Mouse (Mus musculus): ENCODE results near the gene Scg5. TPM values are rescaled to one million over a fixed set of nuclear protein-coding genes. Genes with fewer than 3 reads are reported as not detected.

The Scg5 gene
- polyA plus RNA-seq, 1 experiment from 2014 or later, result 188 TPM

GRCm38 (mm10) chr2:113828086-113828942 is 607 bp downstream of the Scg5 start:
- H3K9me3 ChIP-seq, result no peaks in the 10 kb centered on the region
- H3K4me3 ChIP-seq (replicated peaks), result peak overlapping the region; percentile 59
- H3K36me3 ChIP-seq, result peaks cover 17% of the 10 kb centered on the region
- no peaks in the 10 kb centered on the region for H3K27me3 ChIP-seq
- peak overlapping the region; percentile 95 for H3K27ac ChIP-seq
- peak overlapping the region; percentile 76 for H3K4me2 ChIP-seq (replicated peaks)
- H3K9ac ChIP-seq (replicated peaks), result peak overlapping the region; percentile 81
- WGBS, result 6% methylated on average over 17 of the region's 17 CpGs
- H3K4me1 ChIP-seq (replicated peaks), result peaks cover 48% of the 10 kb centered on the region
- ATAC-seq, result peak; percentile 95

- Histone ChIP-seq H3K9me3 (no peaks in the 10 kb centered on the region), H3K27me3 (no peaks in the 10 kb centered on the region), H3K27ac (no peak overlapping the region), H3K4me2 (replicated peaks) (no peak overlapping the region), H3K9ac (replicated peaks) (no peak overlapping the region), H3K36me3 (peaks cover 45% of the 10 kb centered on the region), H3K4me3 (replicated peaks) (no peak overlapping the region), H3K4me1 (replicated peaks) (peaks cover 40% of the 10 kb centered on the region)
- WGBS, result 0% methylated on average over 2 of the region's 2 CpGs
- no peak for ATAC-seq
Measured at GRCm38 (mm10) chr2:113823909-113824308, 5.0 kb downstream of the Scg5 start.

- Histone ChIP-seq H3K27me3 (no peaks in the 10 kb centered on the region), H3K4me1 (replicated peaks) (peaks cover 37% of the 10 kb centered on the region), H3K36me3 (peaks cover 58% of the 10 kb centered on the region), H3K4me2 (replicated peaks) (no peak overlapping the region), H3K9ac (replicated peaks) (no peak overlapping the region), H3K9me3 (no peaks in the 10 kb centered on the region), H3K4me3 (replicated peaks) (no peak overlapping the region), H3K27ac (no peak overlapping the region)
- WGBS, result 96% methylated on average over 8 of the region's 8 CpGs
- no peak for ATAC-seq
Measured at GRCm38 (mm10) chr2:113822367-113822766, 6.6 kb downstream of the Scg5 start.

DNA sequence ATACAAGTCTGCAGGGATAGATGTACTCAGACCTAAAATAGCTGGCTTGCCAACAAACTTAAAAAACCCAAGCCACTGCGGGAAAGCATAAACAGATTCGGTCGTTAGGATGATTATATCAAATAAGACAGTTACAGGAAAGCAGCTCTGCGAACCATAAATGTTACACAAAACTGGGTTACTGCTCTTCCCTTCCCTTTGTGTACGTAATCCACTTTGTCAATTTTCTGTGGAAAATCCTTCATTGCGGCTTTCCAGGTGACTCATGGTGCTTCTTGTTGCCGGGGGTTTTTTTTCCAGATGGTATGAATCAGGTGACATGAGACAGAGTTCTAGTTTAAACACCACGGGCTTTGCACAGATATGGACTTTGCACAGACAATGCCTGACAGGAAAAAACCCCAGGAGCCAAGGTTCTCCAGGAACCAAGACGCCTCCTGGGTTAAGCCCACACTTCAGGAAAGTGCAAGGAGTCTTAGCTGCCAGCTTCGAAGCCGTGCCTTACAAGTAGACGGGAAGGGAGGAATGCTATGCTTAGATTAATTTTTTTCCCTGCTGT is 7.7 kb downstream of the Scg5 start:
- no peak overlapping the region for H3K27ac ChIP-seq
- H3K36me3 ChIP-seq, result peaks cover 64% of the 10 kb centered on the region
- no peak for ATAC-seq
- peaks cover 26% of the 10 kb centered on the region for H3K4me1 ChIP-seq (replicated peaks)
- H3K27me3 ChIP-seq, result no peaks in the 10 kb centered on the region
- 88% methylated on average over 12 of the region's 12 CpGs for WGBS
- H3K9ac ChIP-seq (replicated peaks), result no peak overlapping the region
- H3K9me3 ChIP-seq, result no peaks in the 10 kb centered on the region
- H3K4me2 ChIP-seq (replicated peaks), result no peak overlapping the region
- no peak overlapping the region for H3K4me3 ChIP-seq (replicated peaks)

- WGBS, result 96% methylated on average over 15 of the region's 15 CpGs
- Histone ChIP-seq H3K4me1 (replicated peaks) (peaks cover 15% of the 10 kb centered on the region), H3K27ac (no peak overlapping the region), H3K4me3 (replicated peaks) (no peak overlapping the region), H3K27me3 (no peaks in the 10 kb centered on the region), H3K9me3 (no peaks in the 10 kb centered on the region), H3K36me3 (peaks cover 60% of the 10 kb centered on the region), H3K4me2 (replicated peaks) (no peak overlapping the region), H3K9ac (replicated peaks) (no peak overlapping the region)
- ATAC-seq, result no peak
Measured at GRCm38 (mm10) chr2:113820117-113820516, 8.8 kb downstream of the Scg5 start.

- H3K36me3 ChIP-seq, result peaks cover 51% of the 10 kb centered on the region
- WGBS, result 77% methylated on average over 14 of the region's 14 CpGs
- no peaks in the 10 kb centered on the region for H3K27me3 ChIP-seq
- H3K4me3 ChIP-seq (replicated peaks), result no peak overlapping the region
- H3K4me2 ChIP-seq (replicated peaks), result no peak overlapping the region
- H3K4me1 ChIP-seq (replicated peaks), result 0 out of 2 replicates have a peak, but pooled peaks cover 6% of the 10 kb centered on the region
- H3K27ac ChIP-seq, result 0 out of 2 replicates have a peak overlapping the region, but pooled peaks have one; percentile 9
- H3K9me3 ChIP-seq, result no peaks in the 10 kb centered on the region
- ATAC-seq, result 0 out of 2 replicates have a peak, but pooled peaks have one; percentile 43
- no peak overlapping the region for H3K9ac ChIP-seq (replicated peaks)
Measured at GRCm38 (mm10) chr2:113817681-113818606, 11.0 kb downstream of the Scg5 start.

- Histone ChIP-seq H3K27me3 (no peaks in the 10 kb centered on the region), H3K36me3 (peaks cover 13% of the 10 kb centered on the region), H3K9me3 (no peaks in the 10 kb centered on the region), H3K4me3 (replicated peaks) (no peak overlapping the region), H3K9ac (replicated peaks) (no peak overlapping the region), H3K4me1 (replicated peaks) (no peaks in the 10 kb centered on the region), H3K27ac (no peak overlapping the region), H3K4me2 (replicated peaks) (no peak overlapping the region)
- WGBS, result 27% methylated on average over 9 of the region's 9 CpGs
- ATAC-seq, result no peak
Measured at GRCm38 (mm10) chr2:113807640-113808039, 21.3 kb downstream of the Scg5 start.

GRCm38 (mm10) chr2:113806851-113807577 is 21.9 kb downstream of the Scg5 start:
- peaks cover 13% of the 10 kb centered on the region for H3K36me3 ChIP-seq
- no peaks in the 10 kb centered on the region for H3K27me3 ChIP-seq
- no peaks in the 10 kb centered on the region for H3K9me3 ChIP-seq
- H3K4me3 ChIP-seq (replicated peaks), result no peak overlapping the region
- no peak overlapping the region for H3K4me2 ChIP-seq (replicated peaks)
- H3K9ac ChIP-seq (replicated peaks), result no peak overlapping the region
- H3K4me1 ChIP-seq (replicated peaks), result no peaks in the 10 kb centered on the region
- no peak for ATAC-seq
- no peak overlapping the region for H3K27ac ChIP-seq
- WGBS, result 69% methylated on average over 10 of the region's 10 CpGs

- Histone ChIP-seq H3K27ac (no peak overlapping the region), H3K9ac (replicated peaks) (no peak overlapping the region), H3K9me3 (no peaks in the 10 kb centered on the region), H3K4me1 (replicated peaks) (no peaks in the 10 kb centered on the region), H3K4me3 (replicated peaks) (no peak overlapping the region), H3K36me3 (peaks cover 13% of the 10 kb centered on the region), H3K4me2 (replicated peaks) (no peak overlapping the region), H3K27me3 (no peaks in the 10 kb centered on the region)
- ATAC-seq, result no peak
- 91% methylated on average over 4 of the region's 4 CpGs for WGBS
Measured at GRCm38 (mm10) chr2:113805765-113806164, 23.2 kb downstream of the Scg5 start.

- Histone ChIP-seq H3K36me3 (peaks cover 9% of the 10 kb centered on the region), H3K9me3 (no peaks in the 10 kb centered on the region), H3K27me3 (no peaks in the 10 kb centered on the region), H3K4me1 (replicated peaks) (no peaks in the 10 kb centered on the region), H3K4me2 (replicated peaks) (no peak overlapping the region), H3K9ac (replicated peaks) (no peak overlapping the region), H3K4me3 (replicated peaks) (no peak overlapping the region), H3K27ac (no peak overlapping the region)
- 45% methylated on average over 1 of the region's 1 CpGs for WGBS
- ATAC-seq, result no peak
Measured at GRCm38 (mm10) chr2:113803753-113804152, 25.2 kb downstream of the Scg5 start.

GRCm38 (mm10) chr2:113800846-113801245 is 28.1 kb downstream of the Scg5 start:
- Histone ChIP-seq H3K27ac (no peak overlapping the region), H3K27me3 (no peaks in the 10 kb centered on the region), H3K36me3 (peaks cover 16% of the 10 kb centered on the region), H3K4me2 (replicated peaks) (no peak overlapping the region), H3K9me3 (no peaks in the 10 kb centered on the region), H3K4me3 (replicated peaks) (no peak overlapping the region), H3K9ac (replicated peaks) (no peak overlapping the region), H3K4me1 (replicated peaks) (no peaks in the 10 kb centered on the region)
- 79% methylated on average over 5 of the region's 5 CpGs for WGBS
- no peak for ATAC-seq

Data from midbrain, embryonic 13.5 days (tissue).